Mouse (Mus musculus) brain, adult 2 months (tissue): ENCODE results near the gene Sema5b.
A peak's percentile ranks its signal among the peaks of the same experiment; 100 is the strongest.

Experiments used
- DNase-seq: peaks from one replicate; pipeline ENCODE4 v3.0.0; 2011; ENCODE audit warnings: low read depth, low spot score

The Sema5b gene

GRCm38 (mm10) chr16:35541117-35541641, at the start of gene Sema5b:
TSS of gene Sema5b (plus strand) at chr16:35541145.
- peak; percentile 71 for DNase-seq

- DNase-seq, result no peak
Observed at GRCm38 (mm10) chr16:35500342-35500741, 40.6 kb upstream of the Sema5b start.

GRCm38 (mm10) chr16:35501106-35501760, 39.7 kb upstream of the Sema5b start:
- DNase-seq, result no peak

GRCm38 (mm10) chr16:35502456-35502855, 38.5 kb upstream of the Sema5b start:
- DNase-seq, result no peak

GRCm38 (mm10) chr16:35504266-35504665, 36.7 kb upstream of the Sema5b start:
- DNase-seq, result no peak

- no peak for DNase-seq
Observed at GRCm38 (mm10) chr16:35505786-35506185, 35.2 kb upstream of the Sema5b start.

GRCm38 (mm10) chr16:35508581-35508980, 32.4 kb upstream of the Sema5b start:
- DNase-seq, result peak; percentile 37

GRCm38 (mm10) chr16:35509331-35510070, 31.4 kb upstream of the Sema5b start:
- DNase-seq, result no peak

GRCm38 (mm10) chr16:35515977-35516612, 24.9 kb upstream of the Sema5b start:
- DNase-seq, result no peak

- no peak for DNase-seq
Observed at GRCm38 (mm10) chr16:35517976-35518951, 22.7 kb upstream of the Sema5b start.

- no peak for DNase-seq
Observed at GRCm38 (mm10) chr16:35519245-35519644, 21.7 kb upstream of the Sema5b start.

- DNase-seq, result no peak
Observed at GRCm38 (mm10) chr16:35524200-35524599, 16.7 kb upstream of the Sema5b start.

GRCm38 (mm10) chr16:35534630-35535029, 6.3 kb upstream of the Sema5b start:
- peak; percentile 51 for DNase-seq

- peak; percentile 51 for DNase-seq
Observed at GRCm38 (mm10) chr16:35537651-35538050, 3.3 kb upstream of the Sema5b start.

GRCm38 (mm10) chr16:35539041-35539440, 1.9 kb upstream of the Sema5b start:
- no peak for DNase-seq

GRCm38 (mm10) chr16:35540333-35541116, 420 bp upstream of the Sema5b start:
- peak; percentile 87 for DNase-seq

GRCm38 (mm10) chr16:35541661-35542420, 896 bp downstream of the Sema5b start:
- DNase-seq, result no peak

- no peak for DNase-seq
Observed at GRCm38 (mm10) chr16:35542421-35542780, 1.5 kb downstream of the Sema5b start.

GRCm38 (mm10) chr16:35545723-35546122, 4.8 kb downstream of the Sema5b start:
- no peak for DNase-seq

GRCm38 (mm10) chr16:35547966-35548365, 7.0 kb downstream of the Sema5b start:
- no peak for DNase-seq
